Mouse (Mus musculus) ES-E14 (cell line): ENCODE measurements around the gene Pola2. TPM values are rescaled to one million over a fixed set of nuclear protein-coding genes. Genes with fewer than 3 reads are reported as not detected.

ENCODE experiments used
- DNase-seq: peaks from one replicate; pipeline ENCODE4 v3.0.0-alpha.2; 2013; ENCODE audit warnings: low read depth, low spot score
- H3K27ac ChIP-seq: 2 replicates; pipeline ENCODE4 v1.5.1; 2012; ENCODE audit warnings: low read depth, mild to moderate bottlenecking, low read length, moderate library complexity, mixed read lengths; ENCODE audit not compliant: poor library complexity, insufficient read depth, severe bottlenecking
- H3K36me3 ChIP-seq: 2 replicates; pipeline ENCODE4 v1.6.1; 2012; ENCODE audit warnings: mild to moderate bottlenecking, low read length, moderate library complexity, mixed read lengths; ENCODE audit not compliant: control insufficient read depth, poor library complexity, insufficient read depth, severe bottlenecking
- H3K4me1 ChIP-seq, 2 experiments: fragments of 150-350 bp in 1 of 2; sonication (generic) in 1 of 2; 2 replicates each; pipeline ENCODE4 v1.6.1; 2012; ENCODE audit warnings: low read length in 2 of 2, mild to moderate bottlenecking in 1 of 2, mixed read lengths in 1 of 2; ENCODE audit not compliant: control insufficient read depth in 2 of 2, insufficient read depth in 2 of 2, poor library complexity in 1 of 2
- H3K4me3 ChIP-seq, 2 experiments: fragments of 150-350 bp in 1 of 2; sonication (generic) in 1 of 2; 2 replicates each; pipeline ENCODE4 v1.5.1; 2012; ENCODE audit warnings: low read length in 2 of 2, low read depth in 1 of 2, mild to moderate bottlenecking in 1 of 2, mixed read lengths in 1 of 2; ENCODE audit not compliant: insufficient read depth in 1 of 2, poor library complexity in 1 of 2, severe bottlenecking in 1 of 2
- H3K9ac ChIP-seq: 2 replicates; pipeline ENCODE4 v1.6.1; 2012; ENCODE audit warnings: low read depth, mild to moderate bottlenecking, low read length, mixed read lengths; ENCODE audit not compliant: poor library complexity, insufficient read depth, severe bottlenecking
- H3K9me3 ChIP-seq: fragments of 150-350 bp; sonication (generic); 2 replicates; pipeline ENCODE4 v1.6.1; 2012; ENCODE audit warnings: low read depth, mild to moderate bottlenecking, low read length; ENCODE audit not compliant: control insufficient read depth, insufficient read depth
- CHD2 ChIP-seq: IDR thresholded peaks from 2 replicates; pipeline ENCODE4 v1.6.1; 2014; ENCODE audit warnings: mild to moderate bottlenecking, low read depth, low read length, inconsistent platforms
- HCFC1 ChIP-seq: IDR thresholded peaks from 2 replicates; pipeline ENCODE4 v1.6.1; 2012; ENCODE audit warnings: low read length, inconsistent platforms, borderline replicate concordance; ENCODE audit not compliant: insufficient read depth
- MAFK ChIP-seq: IDR thresholded peaks from 2 replicates; pipeline ENCODE4 v1.6.1; 2014; ENCODE audit warnings: mild to moderate bottlenecking, low read depth, low read length, inconsistent platforms; ENCODE audit not compliant: insufficient read depth
- ZC3H11A ChIP-seq: IDR thresholded peaks from 2 replicates; pipeline ENCODE4 v1.6.1; 2012; ENCODE audit warnings: low read depth, mild to moderate bottlenecking, inconsistent platforms, low read length, borderline replicate concordance
- ZNF384 ChIP-seq: IDR thresholded peaks from 2 replicates; pipeline ENCODE4 v1.6.1; 2012; ENCODE audit warnings: low read depth, low read length, inconsistent platforms
- in situ Hi-C, 2 experiments: fragments of 600-800 bp; cut with MboI; formaldehyde crosslinking; loops; one replicate each; pipeline ENCODE4 v1.15.1; 2025; ENCODE audit warnings: low sequenced_read_pairs in 2 of 2, inconsistent platforms in 1 of 2; ENCODE audit not compliant: unreplicated experiment in 2 of 2
- total RNA-seq: library from RNA; depleted of rRNA; stranded (reverse); fragments of 300-350 nt; gene quantifications from 2 replicates; pipeline ENCODE4 v1.2.3, GENCODE M21; 2012

Pola2 gene
- total RNA-seq, 1 experiment, result 69.7 TPM

DNA sequence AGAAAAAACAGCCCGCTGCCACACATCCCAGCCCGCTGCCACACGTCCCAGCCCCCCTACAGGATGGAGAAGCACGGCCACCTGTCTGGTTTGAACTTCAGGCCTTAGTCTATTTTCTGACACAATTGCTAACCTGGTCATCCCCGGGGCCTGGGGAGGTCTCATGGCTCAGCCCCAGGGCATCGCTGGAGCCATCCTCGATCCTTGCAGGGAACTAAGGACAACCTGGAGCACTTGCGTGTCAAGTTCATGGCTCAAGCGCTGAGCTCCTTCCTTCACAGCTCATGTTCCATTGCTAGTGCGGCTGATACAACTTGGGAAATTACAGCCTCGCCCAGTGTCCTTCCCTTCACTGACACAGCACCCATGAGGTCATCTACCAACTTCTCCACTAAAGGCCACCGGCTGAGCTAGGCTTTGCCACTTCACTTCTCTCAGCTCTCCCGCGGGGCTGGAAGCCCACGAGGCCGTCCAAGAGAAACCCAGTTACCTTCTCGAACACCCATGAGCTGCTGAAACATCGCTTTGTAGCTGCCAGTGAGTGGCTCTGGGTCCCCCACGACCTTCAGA lies 10.7 kb downstream of the Pola2 start:
- H3K36me3 ChIP-seq, result peaks cover 74% of the 10 kb centered on the region
- in situ Hi-C loops, result no loop called here
- no peak for DNase-seq

DNA sequence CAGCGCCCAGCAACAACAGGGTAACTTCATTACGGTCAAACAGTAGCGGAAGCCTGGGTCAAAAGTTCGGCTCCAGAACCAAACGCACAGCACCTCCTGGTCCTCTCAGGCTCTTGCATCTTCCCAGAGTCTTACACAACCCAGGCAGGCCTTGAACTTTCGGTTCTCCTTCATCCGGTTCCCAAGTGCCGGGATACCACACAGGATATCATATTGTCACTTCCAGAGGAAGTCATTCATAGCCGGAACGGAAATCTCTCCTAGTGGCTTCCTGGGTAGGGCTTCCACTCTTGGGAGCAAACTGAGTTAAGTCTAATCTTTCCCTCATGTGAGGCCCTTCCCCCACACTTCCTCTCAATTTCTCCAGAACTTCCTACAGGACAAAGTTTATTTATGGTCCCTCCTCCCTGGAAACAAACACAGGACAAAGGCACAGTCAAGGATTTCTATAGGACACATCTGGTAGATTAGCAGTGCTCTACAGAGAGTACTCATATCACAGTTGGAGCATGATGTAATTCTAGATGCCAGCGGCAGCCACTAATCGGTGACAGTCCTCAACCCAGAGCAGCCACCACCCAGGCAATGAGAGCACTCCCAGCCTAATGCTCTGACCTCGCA lies 11.8 kb downstream of the Pola2 start:
- TF ChIP-seq ZNF384 (no peak), MAFK (no peak), CHD2 (no peak), ZC3H11A (no peak), HCFC1 (no peak)
- Histone ChIP-seq H3K9me3 (no peaks in the 10 kb centered on the region), H3K9ac (no peak overlapping the region), H3K4me1 (peaks cover 0 to 12% of the 10 kb centered on the region in 2 experiments; a peak in 2 of 4 replicates), H3K4me3 (no peak overlapping the region), H3K27ac (no peak overlapping the region), H3K36me3 (peaks cover 77% of the 10 kb centered on the region)
- in situ Hi-C loops, result no loop called here
- DNase-seq, result no peak

More for the DNA sequence above, 10.7 kb downstream of the Pola2 start:
- H3K27ac ChIP-seq, result no peak overlapping the region
- peaks cover 0 to 12% of the 10 kb centered on the region in 2 experiments; a peak in 2 of 4 replicates for H3K4me1 ChIP-seq
- no peak overlapping the region for H3K9ac ChIP-seq
- no peak for TF ChIP-seq CHD2
- no peak for TF ChIP-seq ZC3H11A
- no peak for TF ChIP-seq ZNF384
- TF ChIP-seq HCFC1, result no peak
- TF ChIP-seq MAFK, result no peak
- no peaks in the 10 kb centered on the region for H3K9me3 ChIP-seq
- H3K4me3 ChIP-seq, result no peak overlapping the region

- Histone ChIP-seq H3K27ac (no peak overlapping the region), H3K9me3 (no peaks in the 10 kb centered on the region), H3K36me3 (peaks cover 80% of the 10 kb centered on the region), H3K9ac (no peak overlapping the region), H3K4me1 (peaks cover 0 to 12% of the 10 kb centered on the region in 2 experiments; a peak in 2 of 4 replicates), H3K4me3 (no peak overlapping the region)
- in situ Hi-C loops, result no loop called here
- TF ChIP-seq ZC3H11A (no peak), MAFK (no peak), ZNF384 (no peak), CHD2 (no peak), HCFC1 (no peak)
- no peak for DNase-seq
Observed at GRCm38 (mm10) chr19:5951631-5952030, 12.4 kb downstream of the Pola2 start.

GRCm38 (mm10) chr19:5950218-5950617 lies 13.8 kb downstream of the Pola2 start:
- H3K36me3 ChIP-seq, result peaks cover 82% of the 10 kb centered on the region
- peaks cover 0 to 12% of the 10 kb centered on the region in 2 experiments; a peak in 2 of 4 replicates for H3K4me1 ChIP-seq
- H3K9me3 ChIP-seq, result no peaks in the 10 kb centered on the region
- H3K4me3 ChIP-seq, result no peak overlapping the region
- no peak for DNase-seq
- H3K9ac ChIP-seq, result no peak overlapping the region
- no peak overlapping the region for H3K27ac ChIP-seq
- in situ Hi-C loops, result no loop called here
- no peak for TF ChIP-seq ZNF384
- TF ChIP-seq HCFC1, result no peak
- no peak for TF ChIP-seq CHD2
- no peak for TF ChIP-seq MAFK

DNA sequence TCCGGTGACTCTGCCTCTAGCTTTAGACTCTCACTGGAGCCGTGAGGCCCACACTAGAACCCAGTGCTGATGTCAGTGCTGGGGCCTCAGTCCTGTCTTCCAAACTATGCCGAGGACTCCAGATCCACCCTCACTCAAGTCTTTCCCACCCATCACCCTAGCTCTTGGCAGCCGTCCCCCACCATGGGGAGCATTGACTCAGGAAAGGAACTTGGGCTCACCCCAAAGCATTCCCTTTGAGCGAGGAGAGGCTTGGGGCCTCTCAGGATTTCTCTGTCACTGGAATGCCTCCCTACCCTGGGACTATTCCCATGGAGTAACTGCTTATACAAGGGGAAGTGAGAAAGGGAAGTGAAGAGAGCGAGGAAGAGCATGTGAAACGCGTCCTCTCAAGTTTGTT lies 18.1 kb downstream of the Pola2 start:
- Histone ChIP-seq H3K9ac (no peak overlapping the region), H3K4me3 (no peak overlapping the region), H3K4me1 (peaks cover 0 to 6% of the 10 kb centered on the region in 2 experiments; a peak in 2 of 4 replicates), H3K27ac (no peak overlapping the region), H3K36me3 (peaks cover 85% of the 10 kb centered on the region), H3K9me3 (no peaks in the 10 kb centered on the region)
- in situ Hi-C loops, result no loop called here
- DNase-seq, result no peak
- TF ChIP-seq MAFK, result no peak
- TF ChIP-seq CHD2, result no peak
- no peak for TF ChIP-seq HCFC1
- no peak for TF ChIP-seq ZC3H11A
- TF ChIP-seq ZNF384, result no peak
